Mouse (Mus musculus) heart, postnatal 4 days (tissue): ENCODE measurements around the gene Sppl3. TPM values are rescaled to one million over a fixed set of nuclear protein-coding genes. Genes with fewer than 3 reads are reported as not detected.
A peak's percentile ranks its signal among the peaks of the same experiment; 100 is the strongest.

ENCODE experiments used
- DNase-seq: peaks from one replicate; pipeline ENCODE4 v3.0.0; 2021
- total RNA-seq, 2 experiments: library from RNA; stranded (reverse); gene quantifications; 2 replicates each; pipeline ENCODE4 v1.2.3; 2021

The Sppl3 gene
- total RNA-seq, 2 experiments from 2014 or later, result 52.1 to 53.3 TPM

GRCm38 (mm10) chr5:115000503-115000902 lies 10.4 kb upstream of the Sppl3 start:
- no peak for DNase-seq

GRCm38 (mm10) chr5:115001464-115001863 lies 9.5 kb upstream of the Sppl3 start:
- DNase-seq, result no peak

GRCm38 (mm10) chr5:115002781-115003180 lies 8.2 kb upstream of the Sppl3 start:
- DNase-seq, result no peak

- no peak for DNase-seq
Measured at GRCm38 (mm10) chr5:115003224-115003873, 7.6 kb upstream of the Sppl3 start.

- DNase-seq, result no peak
Measured at GRCm38 (mm10) chr5:115007768-115008167, 3.2 kb upstream of the Sppl3 start.

GRCm38 (mm10) chr5:115008307-115008706 lies 2.6 kb upstream of the Sppl3 start:
- no peak for DNase-seq

- no peak for DNase-seq
Measured at GRCm38 (mm10) chr5:115009143-115009542, 1.8 kb upstream of the Sppl3 start.

- no peak for DNase-seq
Measured at GRCm38 (mm10) chr5:115009961-115010360, 976 bp upstream of the Sppl3 start.

- DNase-seq, result no peak
Measured at GRCm38 (mm10) chr5:115011217-115011518, 231 bp downstream of the Sppl3 start.

- DNase-seq, result peak; percentile 60
Measured at GRCm38 (mm10) chr5:115011519-115012261, 753 bp downstream of the Sppl3 start.

- DNase-seq, result no peak
Measured at GRCm38 (mm10) chr5:115013436-115013835, 2.5 kb downstream of the Sppl3 start.

GRCm38 (mm10) chr5:115014570-115014969 lies 3.6 kb downstream of the Sppl3 start:
- DNase-seq, result peak; percentile 19

- DNase-seq, result no peak
Measured at GRCm38 (mm10) chr5:115015121-115015520, 4.2 kb downstream of the Sppl3 start.

- no peak for DNase-seq
Measured at GRCm38 (mm10) chr5:115018270-115018669, 7.3 kb downstream of the Sppl3 start.

- DNase-seq, result no peak
Measured at GRCm38 (mm10) chr5:115018813-115019212, 7.9 kb downstream of the Sppl3 start.

- no peak for DNase-seq
Measured at GRCm38 (mm10) chr5:115022021-115022420, 11.1 kb downstream of the Sppl3 start.

- DNase-seq, result no peak
Measured at GRCm38 (mm10) chr5:115026170-115026569, 15.2 kb downstream of the Sppl3 start.

GRCm38 (mm10) chr5:115027109-115027508 lies 16.2 kb downstream of the Sppl3 start:
- no peak for DNase-seq

GRCm38 (mm10) chr5:115028920-115029319 lies 18.0 kb downstream of the Sppl3 start:
- no peak for DNase-seq

GRCm38 (mm10) chr5:115029509-115029908 lies 18.6 kb downstream of the Sppl3 start:
- no peak for DNase-seq

GRCm38 (mm10) chr5:115031576-115031975 lies 20.6 kb downstream of the Sppl3 start:
- no peak for DNase-seq

GRCm38 (mm10) chr5:115032620-115033019 lies 21.7 kb downstream of the Sppl3 start:
- no peak for DNase-seq

- DNase-seq, result no peak
Measured at GRCm38 (mm10) chr5:115035217-115035616, 24.3 kb downstream of the Sppl3 start.

- no peak for DNase-seq
Measured at GRCm38 (mm10) chr5:115037099-115037498, 26.2 kb downstream of the Sppl3 start.
